ENCODE assay signal across 8 mouse cellular contexts in the genomic region with DNA sequence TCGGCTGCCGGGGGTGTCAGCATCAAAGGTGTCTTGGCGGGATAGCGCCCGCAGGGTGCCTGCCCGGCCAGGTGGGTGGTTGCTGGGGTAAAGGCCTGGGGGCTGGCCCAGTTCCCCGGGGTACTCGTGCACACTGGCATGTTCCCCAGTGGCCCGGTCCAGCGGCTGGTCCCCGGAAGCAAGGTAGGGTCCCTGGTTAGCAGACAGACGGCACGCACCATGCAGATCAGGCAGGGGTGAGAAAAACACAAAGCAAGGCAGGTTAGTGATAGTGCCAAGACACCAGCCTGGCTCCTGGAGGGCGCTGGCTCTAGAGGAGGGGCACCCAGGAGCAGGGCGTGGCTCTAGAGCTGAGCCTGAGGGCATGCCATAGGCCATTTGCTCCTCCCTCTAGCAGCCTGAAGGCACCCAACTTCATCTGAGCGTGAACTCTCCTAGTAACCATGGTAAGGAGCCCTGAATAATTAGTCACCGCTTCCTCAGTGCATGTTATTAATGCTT. TPM values are rescaled to one million over a fixed set of nuclear protein-coding genes. Genes with fewer than 3 reads are reported as not detected.
DNase-seq lines count a peak whose midpoint lies in the region; ATAC-seq lines count a peak whose summit lies in the region.

No protein-coding gene starts in this region.

- DNase-seq in heart, embryonic 10.5 days (ENCODE audit: low spot score): no peak
- no peak for DNase-seq in heart, postnatal 25 days (ENCODE audit: low spot score)
- peak; percentile 76 for DNase-seq in thymus, postnatal 0 days (ENCODE audit: low spot score)
- no peak for DNase-seq in thymus, adult 18-20 months
- DNase-seq in thymus, postnatal 10 days (ENCODE audit: low spot score in 2 of 2): peak; percentile 55 to 61
- no peak for DNase-seq in left cerebral cortex, postnatal 14 days (ENCODE audit: low spot score in 2 of 2)
- DNase-seq in urinary bladder, postnatal 4 days (ENCODE audit: low spot score in 2 of 2): no peak

- peak overlapping the region; percentile 52 for H3K4me3 ChIP-seq in heart, embryonic 10.5 days
- peak overlapping the region; percentile 38 for H3K4me3 ChIP-seq in liver, embryonic 12.5 days

- H3K9me3 ChIP-seq in heart, embryonic 10.5 days: no peaks in the 10 kb centered on the region
- no peaks in the 10 kb centered on the region for H3K9me3 ChIP-seq in liver, embryonic 12.5 days (replicated peaks)

- peak overlapping the region; percentile 18; the same call in 1 of the 2 replicates for H3K9ac ChIP-seq in liver, embryonic 12.5 days

- no peak for ATAC-seq in liver, embryonic 12.5 days

- H3K27me3 ChIP-seq in heart, embryonic 10.5 days (ENCODE audit: insufficient read depth, poor library complexity, severe bottlenecking): peaks cover 77% of the 10 kb centered on the region
- peaks cover 75% of the 10 kb centered on the region for H3K27me3 ChIP-seq in liver, embryonic 12.5 days (replicated peaks)

- H3K4me2 ChIP-seq in liver, embryonic 12.5 days: peak overlapping the region; percentile 61

- 32% methylated on average over 17 of the region's 17 CpGs for WGBS in heart, embryonic 10.5 days
- 30% methylated on average over 17 of the region's 17 CpGs for WGBS in liver, embryonic 12.5 days (ENCODE audit: insufficient replicate concordance)

- peaks cover 42% of the 10 kb centered on the region for H3K4me1 ChIP-seq in heart, embryonic 10.5 days
- H3K4me1 ChIP-seq in liver, embryonic 12.5 days: peaks cover 24% of the 10 kb centered on the region

- H3K36me3 ChIP-seq in heart, embryonic 10.5 days: peaks cover 5% of the 10 kb centered on the region; the same call in 1 of the 2 replicates
- no peaks in the 10 kb centered on the region for H3K36me3 ChIP-seq in liver, embryonic 12.5 days

- intact Hi-C loops in heart, postnatal 25 days (cut with DNase I): loop anchor here (5.0 kb wide), 1 partner anchor 106 kb away; no protein-coding TSS in a partner anchor
- intact Hi-C loops in left cerebral cortex, postnatal 14 days (cut with DNase I): no loop called here

- H3K27ac ChIP-seq in heart, embryonic 10.5 days: 0 out of 2 replicates have a peak overlapping the region, but pooled peaks have one; percentile 43
- no peak overlapping the region for H3K27ac ChIP-seq in liver, embryonic 12.5 days

RNA-seq across cellular contexts. Expression of a gene that starts 7.2 kb away (rescaled TPM):
- polyA plus RNA-seq in heart, embryonic 10.5 days (2016; fragmentation: Nextera tagmentation; extraction: Ambion mirVana): 9.8 and 15.7 TPM in 2 replicates
- under 1 TPM; 0.57 to 0.92 TPM for total RNA-seq in heart, postnatal 25 days (2021)
- polyA plus RNA-seq in thymus, postnatal 0 days (2015; fragmentation: Nextera tagmentation; extraction: Ambion mirVana): 201 and 211 TPM in 2 replicates
- polyA plus RNA-seq in liver, embryonic 12.5 days (2016; fragmentation: Nextera tagmentation; extraction: Ambion mirVana): 15.6 and 17.1 TPM in 2 replicates
- 1 to 10 TPM; 2.2 to 2.3 TPM for total RNA-seq in left cerebral cortex, postnatal 14 days (2021)

RNA-seq across cellular contexts. Expression of a gene that starts 17.0 kb away (rescaled TPM):
- not detected in 2 replicates for polyA plus RNA-seq in heart, embryonic 10.5 days (2016; fragmentation: Nextera tagmentation; extraction: Ambion mirVana)
- total RNA-seq in heart, postnatal 25 days (2021): 1 to 10 TPM; 5.4 to 6.0 TPM
- polyA plus RNA-seq in thymus, postnatal 0 days (2015; fragmentation: Nextera tagmentation; extraction: Ambion mirVana): 36.6 and 42.0 TPM in 2 replicates
- 0.33 and 0.38 TPM in 2 replicates for polyA plus RNA-seq in liver, embryonic 12.5 days (2016; fragmentation: Nextera tagmentation; extraction: Ambion mirVana)
- total RNA-seq in left cerebral cortex, postnatal 14 days (2021): 10 to 100 TPM in 1 of 2 experiments, 1 to 10 TPM in 1; 9.8 to 14.9 TPM

RNA-seq across cellular contexts. Expression of a gene that starts 19.6 kb away (rescaled TPM):
- 4.6 and 5.3 TPM in 2 replicates for polyA plus RNA-seq in heart, embryonic 10.5 days (2016; fragmentation: Nextera tagmentation; extraction: Ambion mirVana)
- total RNA-seq in heart, postnatal 25 days (2021): 1 to 10 TPM; 6.0 to 6.8 TPM
- 3.9 and 5.0 TPM in 2 replicates for polyA plus RNA-seq in thymus, postnatal 0 days (2015; fragmentation: Nextera tagmentation; extraction: Ambion mirVana)
- polyA plus RNA-seq in liver, embryonic 12.5 days (2016; fragmentation: Nextera tagmentation; extraction: Ambion mirVana): 0.95 and 1.0 TPM in 2 replicates
- total RNA-seq in left cerebral cortex, postnatal 14 days (2021): 100 to 1,000 TPM; 150 TPM

RNA-seq across cellular contexts. Expression of a gene that starts 23.3 kb away (rescaled TPM):
- 867 and 1,011 TPM in 2 replicates for polyA plus RNA-seq in heart, embryonic 10.5 days (2016; fragmentation: Nextera tagmentation; extraction: Ambion mirVana)
- 100 to 1,000 TPM; 539 to 575 TPM for total RNA-seq in heart, postnatal 25 days (2021)
- 1,510 and 1,580 TPM in 2 replicates for polyA plus RNA-seq in thymus, postnatal 0 days (2015; fragmentation: Nextera tagmentation; extraction: Ambion mirVana)
- polyA plus RNA-seq in liver, embryonic 12.5 days (2016; fragmentation: Nextera tagmentation; extraction: Ambion mirVana): 869 and 913 TPM in 2 replicates
- 100 to 1,000 TPM; 536 to 545 TPM for total RNA-seq in left cerebral cortex, postnatal 14 days (2021)

RNA-seq across cellular contexts. Expression of a gene that starts 50.0 kb away (rescaled TPM):
- polyA plus RNA-seq in heart, embryonic 10.5 days (2016; fragmentation: Nextera tagmentation; extraction: Ambion mirVana): 0.21 and 0.34 TPM in 2 replicates
- total RNA-seq in heart, postnatal 25 days (2021): under 1 TPM; 0.13 to 0.25 TPM
- polyA plus RNA-seq in thymus, postnatal 0 days (2015; fragmentation: Nextera tagmentation; extraction: Ambion mirVana): 0.23 and 0.45 TPM in 2 replicates
- polyA plus RNA-seq in liver, embryonic 12.5 days (2016; fragmentation: Nextera tagmentation; extraction: Ambion mirVana): 0.07 and 0.10 TPM in 2 replicates
- total RNA-seq in left cerebral cortex, postnatal 14 days (2021): 10 to 100 TPM; 27.7 to 28.0 TPM

Comparison
In these comparisons a context has a peak if more than half of its experiments do, and no peak if none do; other contexts are left out.
1. DNase-seq: peak in thymus, postnatal 0 days (single experiment) and thymus, postnatal 10 days (2 of 2); none in heart, embryonic 10.5 days (single experiment), heart, postnatal 25 days (single experiment), thymus, adult 18-20 months (0 of 2), left cerebral cortex, postnatal 14 days (0 of 2) and urinary bladder, postnatal 4 days (0 of 2).
2. RNA of a gene that starts 7.2 kb away (polyA plus RNA-seq): 201 to 211 TPM in thymus, postnatal 0 days; 15.6 to 17.1 TPM in liver, embryonic 12.5 days and 9.8 to 15.7 TPM in heart, embryonic 10.5 days; every median in the first group is over 10 times any median in the second.
3. RNA of a gene that starts 17.0 kb away (polyA plus RNA-seq): 36.6 to 42.0 TPM in thymus, postnatal 0 days; 0.33 to 0.38 TPM in liver, embryonic 12.5 days and not detected in heart, embryonic 10.5 days; every median in the first group is over 10 times any median in the second.